Mouse (Mus musculus) small intestine, adult 10 weeks (tissue): ENCODE measurements around the gene Aff2. TPM values are rescaled to one million over a fixed set of nuclear protein-coding genes. Genes with fewer than 3 reads are reported as not detected.

Experiments
- polyA plus RNA-seq: library from polyadenylated mRNA; stranded (reverse); fragments of 350-450 nt; fragmentation: Illumina TruSeq; extraction: RNeasy Lipid Tissue Mini Kit (QIAGEN cat#74804); gene quantifications from one replicate; pipeline ENCODE4 v1.2.3, GENCODE M21; 2014; ENCODE audit warnings: low replicate concordance

Aff2 gene
- polyA plus RNA-seq: not detected

DNA sequence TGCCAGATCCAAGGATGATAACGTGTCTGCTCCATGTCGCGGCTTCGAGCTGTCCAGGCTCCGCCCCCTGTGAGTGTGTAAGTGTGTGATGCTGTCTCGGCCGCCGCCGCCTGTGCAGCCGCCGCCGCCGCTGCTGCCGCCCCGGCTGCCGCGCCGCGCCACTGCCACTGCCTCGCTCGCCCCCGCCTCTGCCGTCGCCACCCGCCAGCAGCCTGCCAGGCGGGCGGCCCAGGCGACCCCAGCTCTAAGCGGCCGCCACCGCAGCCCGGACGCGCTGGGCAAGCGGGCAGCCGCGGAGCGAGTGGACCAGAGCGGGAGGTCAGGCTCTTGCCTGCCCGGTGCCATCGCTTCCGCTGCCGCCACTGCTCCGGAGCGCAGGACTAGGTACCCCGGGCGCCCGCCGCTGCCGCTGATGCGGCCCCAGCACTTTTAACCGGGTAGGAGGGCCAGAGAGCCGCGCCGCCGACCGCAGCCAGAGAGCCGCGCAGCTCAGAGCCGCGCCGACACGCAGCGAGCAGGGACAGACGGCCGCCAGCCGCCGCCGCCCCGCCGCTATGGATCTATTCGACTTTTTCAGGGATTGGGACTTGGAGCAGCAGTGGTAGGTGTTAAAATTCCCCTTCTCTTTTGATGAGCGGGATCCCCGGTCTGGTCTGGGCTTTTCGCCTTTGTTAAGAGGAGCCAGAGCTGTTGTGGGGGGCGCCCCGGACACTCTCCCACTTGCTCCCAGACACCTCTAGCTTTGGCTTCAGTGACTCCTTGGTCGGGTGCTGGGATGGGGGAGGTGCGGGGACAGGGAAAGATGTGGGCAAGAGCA is at the start of gene Aff2:
TSS of gene Aff2 (plus strand) at position 57 of the 817 bp plus-strand sequence.

